Mouse (Mus musculus) E14TG2a.4 (cell line): Measurements from ENCODE around the gene Mgat4a.

Experiments
- CTCF ChIP-seq: conservative IDR thresholded peaks from 2 replicates; pipeline ENCODE4 v1.5.1; 2014; ENCODE audit warnings: low read length
- NANOG ChIP-seq: IDR thresholded peaks from 2 replicates; pipeline ENCODE4 v1.6.1; 2014; ENCODE audit warnings: borderline replicate concordance, low read length, mixed read lengths
- POU5F1 ChIP-seq: IDR thresholded peaks from 2 replicates; pipeline ENCODE4 v1.6.1; 2014; ENCODE audit warnings: low read length, borderline replicate concordance

- TF ChIP-seq CTCF (no peak), POU5F1 (no peak), NANOG (no peak)
Measured at GRCm38 (mm10) chr1:37498911-37499310, 41.9 kb downstream of the Mgat4a start.
